Mouse (Mus musculus): Measurements from ENCODE around the gene Serpine1. TPM values are rescaled to one million over a fixed set of nuclear protein-coding genes. Genes with fewer than 3 reads are reported as not detected.
A peak's percentile ranks its signal among the peaks of the same experiment; 100 is the strongest.
"Not testable (repeated sequence)": the region's sequence is repeated elsewhere in the genome, so short reads cannot be mapped to it uniquely, and the experiment has no call there.

Serpine1 gene
- 0.26 and 0.32 TPM in 2 replicates for polyA plus RNA-seq (2014; fragmentation: Nextera tagmentation; extraction: Ambion mirVana)

DNA sequence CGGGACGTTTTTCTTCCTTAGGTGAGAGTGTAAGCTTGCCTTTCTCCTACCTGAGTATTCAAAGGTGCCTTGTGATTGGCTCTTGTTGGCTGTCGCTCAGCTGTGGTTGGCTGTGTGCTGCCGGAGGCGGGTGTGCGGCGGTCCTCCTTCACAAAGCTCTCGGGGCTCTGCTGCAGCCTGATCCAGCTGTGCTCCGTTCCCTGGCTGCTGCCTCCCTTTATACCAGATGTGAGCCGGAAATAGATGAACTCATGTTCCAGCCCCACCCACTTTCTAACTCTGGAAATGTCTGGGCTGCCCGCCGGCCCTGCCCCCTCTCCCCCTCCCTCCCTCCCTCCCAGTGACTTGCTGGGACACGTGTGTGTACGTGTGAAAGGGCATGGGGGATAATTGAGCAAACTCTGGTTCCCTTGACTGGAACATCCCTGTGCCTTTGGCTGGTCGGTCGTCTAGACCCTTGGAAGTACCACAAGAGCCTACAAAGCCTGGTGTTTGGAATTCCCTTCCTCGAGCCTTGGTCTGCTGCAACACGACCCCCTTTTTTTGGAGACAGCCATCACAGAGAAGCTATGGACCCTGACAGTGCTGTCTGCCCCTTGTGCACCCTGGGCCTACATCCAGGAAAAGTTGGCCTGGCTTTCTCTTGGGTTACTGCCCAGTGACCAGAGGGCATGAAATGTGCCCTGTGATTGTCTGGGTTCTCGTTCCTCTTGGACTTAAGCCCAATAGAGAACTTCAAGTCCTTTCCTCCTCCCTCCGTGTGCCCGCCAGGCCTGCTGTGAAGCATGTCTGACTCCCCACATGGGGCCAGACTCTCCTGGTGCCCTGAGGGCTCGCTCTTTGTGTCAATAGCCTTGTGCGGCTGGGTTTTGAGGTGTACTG is at the start of gene Serpine1:
Gene Serpine1 (minus strand): TSS at position 190 of the 882 bp plus-strand sequence.
- peak; percentile 94 for ATAC-seq (ENCODE audit: low FRiP score, low TSS enrichment)
- no peak within 1 kb of the TSS for H3K27ac ChIP-seq (ENCODE audit: low read depth, low read length)
- H3K4me1 ChIP-seq (ENCODE audit: control insufficient read depth, insufficient read depth, low read length): peaks cover 7% of the 10 kb centered on the region; the same call in 1 of the 2 replicates
- no peaks in the 10 kb centered on the region for H3K36me3 ChIP-seq (ENCODE audit: control insufficient read depth, insufficient read depth, low read length)
- no peaks in the 10 kb centered on the region for H3K9me3 ChIP-seq (ENCODE audit: control insufficient read depth, low read length)
- H3K9ac ChIP-seq (ENCODE audit: low read depth, low read length): no peak within 1 kb of the TSS
- no peaks in the 10 kb centered on the region for H3K27me3 ChIP-seq (ENCODE audit: control insufficient read depth, insufficient read depth, low read length)
- WGBS: 19% methylated on average over 23 of the region's 23 CpGs
- peak within 1 kb of the TSS; percentile 25 for H3K4me3 ChIP-seq (ENCODE audit: low read length)
- peak within 1 kb of the TSS; percentile 41 for H3K4me2 ChIP-seq (replicated peaks; ENCODE audit: low read depth, low read length)

DNA sequence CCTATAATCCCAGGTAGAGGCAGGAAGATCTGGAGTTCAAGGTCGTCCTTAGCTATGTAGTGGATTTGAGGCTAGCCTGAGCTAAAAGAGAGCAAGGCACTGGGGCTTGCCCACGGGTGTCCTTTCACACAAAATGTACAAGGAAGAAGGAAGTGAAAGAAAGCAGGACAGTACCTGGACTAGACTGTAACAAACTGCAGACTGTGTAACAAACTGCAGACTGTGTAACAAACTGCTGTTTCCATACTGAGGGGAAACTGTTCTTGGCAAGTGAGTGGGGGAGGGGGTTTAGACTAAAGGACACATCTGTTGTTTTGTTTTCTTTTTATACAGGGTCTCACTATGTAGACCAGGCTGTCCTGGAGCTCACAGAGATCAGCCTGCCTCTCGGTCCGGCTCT is 49.2 kb upstream of the Serpine1 start:
- H3K27ac ChIP-seq (ENCODE audit: low read depth, low read length): no peak overlapping the region
- H3K36me3 ChIP-seq (ENCODE audit: control insufficient read depth, insufficient read depth, low read length): no peaks in the 10 kb centered on the region
- no peaks in the 10 kb centered on the region for H3K9me3 ChIP-seq (ENCODE audit: control insufficient read depth, low read length)
- H3K4me2 ChIP-seq (replicated peaks; ENCODE audit: low read depth, low read length): no peak overlapping the region
- no peaks in the 10 kb centered on the region for H3K27me3 ChIP-seq (ENCODE audit: control insufficient read depth, insufficient read depth, low read length)
- no peak for ATAC-seq (ENCODE audit: low FRiP score, low TSS enrichment)
- WGBS: 67% methylated on average over 4 of the region's 4 CpGs
- no peak overlapping the region for H3K4me3 ChIP-seq (ENCODE audit: low read length)
- H3K4me1 ChIP-seq (ENCODE audit: control insufficient read depth, insufficient read depth, low read length): peaks cover 3% of the 10 kb centered on the region; the same call in 1 of the 2 replicates
- H3K9ac ChIP-seq (ENCODE audit: low read depth, low read length): no peak overlapping the region

DNA sequence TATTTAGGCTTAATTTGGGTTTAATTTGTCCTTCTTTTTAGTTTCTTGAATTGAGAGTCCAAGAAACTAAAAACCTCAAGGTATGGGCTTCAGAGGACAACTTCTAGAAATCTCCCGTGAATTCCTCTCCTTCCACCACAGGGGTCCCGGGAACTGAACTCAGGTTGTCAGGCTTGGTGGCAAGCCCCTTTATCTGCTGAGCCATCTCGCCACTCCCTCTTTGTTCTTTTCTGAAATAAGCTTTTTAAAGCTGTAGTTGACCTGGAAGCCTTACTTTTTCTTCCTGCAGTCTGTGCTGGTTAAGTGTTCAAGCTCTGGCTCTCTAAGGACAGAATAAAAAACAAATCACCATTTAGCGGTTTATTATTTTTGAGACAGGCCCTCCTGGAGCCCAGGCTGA is 46.8 kb upstream of the Serpine1 start:
- WGBS: 86% methylated on average over 4 of the region's 4 CpGs
- Histone ChIP-seq H3K4me3 (ENCODE audit: low read length) (no peak overlapping the region), H3K9ac (ENCODE audit: low read depth, low read length) (no peak overlapping the region), H3K27ac (ENCODE audit: low read depth, low read length) (no peak overlapping the region), H3K27me3 (ENCODE audit: control insufficient read depth, insufficient read depth, low read length) (no peaks in the 10 kb centered on the region), H3K9me3 (ENCODE audit: control insufficient read depth, low read length) (no peaks in the 10 kb centered on the region), H3K4me1 (ENCODE audit: control insufficient read depth, insufficient read depth, low read length) (peaks cover 10% of the 10 kb centered on the region; the same call in 1 of the 2 replicates), H3K36me3 (ENCODE audit: control insufficient read depth, insufficient read depth, low read length) (peaks cover 4% of the 10 kb centered on the region), H3K4me2 (replicated peaks; ENCODE audit: low read depth, low read length) (no peak overlapping the region)
- no peak for ATAC-seq (ENCODE audit: low FRiP score, low TSS enrichment)

DNA sequence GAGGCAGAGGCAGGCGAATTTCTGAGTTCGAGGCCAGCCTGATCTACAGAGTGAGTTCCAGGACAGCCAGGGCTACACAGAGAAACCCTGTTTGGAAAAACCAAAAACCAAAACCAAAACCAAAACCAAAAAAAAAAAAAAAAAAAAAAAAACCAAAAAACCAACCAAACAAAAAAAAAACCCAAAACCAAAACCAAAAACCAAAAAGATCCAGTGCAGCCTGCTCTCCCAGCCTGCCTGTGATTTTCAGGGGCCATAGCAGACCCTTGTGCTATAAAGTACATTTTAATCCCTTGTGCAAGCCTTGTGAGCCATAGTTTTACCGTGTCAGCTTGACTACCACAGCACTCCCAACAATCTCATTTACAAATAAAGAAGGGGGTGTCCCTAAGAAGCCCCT is 45.9 kb upstream of the Serpine1 start:
- not testable (repeated sequence) for H3K27me3 ChIP-seq (ENCODE audit: control insufficient read depth, insufficient read depth, low read length); H3K27ac ChIP-seq (ENCODE audit: low read depth, low read length); H3K4me1 ChIP-seq (ENCODE audit: control insufficient read depth, insufficient read depth, low read length); H3K9me3 ChIP-seq (ENCODE audit: control insufficient read depth, low read length); H3K9ac ChIP-seq (ENCODE audit: low read depth, low read length); H3K4me2 ChIP-seq (replicated peaks; ENCODE audit: low read depth, low read length); H3K4me3 ChIP-seq (ENCODE audit: low read length); ATAC-seq (ENCODE audit: low FRiP score, low TSS enrichment)
- H3K36me3 ChIP-seq (ENCODE audit: control insufficient read depth, insufficient read depth, low read length): peaks cover 12% of the 10 kb centered on the region
- WGBS: 95% methylated on average over 3 of the region's 3 CpGs

DNA sequence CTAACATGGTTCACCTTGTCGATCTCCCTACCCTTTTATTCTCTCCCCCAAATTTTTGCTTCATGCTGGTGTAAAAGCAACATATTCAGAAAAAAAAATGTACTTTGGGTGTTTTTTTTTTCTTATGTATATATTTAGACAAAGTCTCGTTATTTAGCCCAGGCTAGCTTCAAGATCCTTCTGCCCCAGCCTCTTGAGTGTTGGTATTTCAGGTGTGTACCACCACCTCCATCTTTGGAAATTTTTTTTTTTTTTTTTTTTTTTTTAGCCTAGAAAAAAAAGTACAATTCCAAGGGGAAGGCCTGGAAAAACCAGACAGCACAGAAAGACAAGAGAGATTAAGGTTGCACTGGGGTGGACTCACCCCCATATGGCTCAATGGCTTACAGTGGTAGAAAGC is 44.9 kb upstream of the Serpine1 start:
- Histone ChIP-seq H3K4me2 (replicated peaks; ENCODE audit: low read depth, low read length) (no peak overlapping the region), H3K4me3 (ENCODE audit: low read length) (no peak overlapping the region)
- no peak for ATAC-seq (ENCODE audit: low FRiP score, low TSS enrichment)

DNA sequence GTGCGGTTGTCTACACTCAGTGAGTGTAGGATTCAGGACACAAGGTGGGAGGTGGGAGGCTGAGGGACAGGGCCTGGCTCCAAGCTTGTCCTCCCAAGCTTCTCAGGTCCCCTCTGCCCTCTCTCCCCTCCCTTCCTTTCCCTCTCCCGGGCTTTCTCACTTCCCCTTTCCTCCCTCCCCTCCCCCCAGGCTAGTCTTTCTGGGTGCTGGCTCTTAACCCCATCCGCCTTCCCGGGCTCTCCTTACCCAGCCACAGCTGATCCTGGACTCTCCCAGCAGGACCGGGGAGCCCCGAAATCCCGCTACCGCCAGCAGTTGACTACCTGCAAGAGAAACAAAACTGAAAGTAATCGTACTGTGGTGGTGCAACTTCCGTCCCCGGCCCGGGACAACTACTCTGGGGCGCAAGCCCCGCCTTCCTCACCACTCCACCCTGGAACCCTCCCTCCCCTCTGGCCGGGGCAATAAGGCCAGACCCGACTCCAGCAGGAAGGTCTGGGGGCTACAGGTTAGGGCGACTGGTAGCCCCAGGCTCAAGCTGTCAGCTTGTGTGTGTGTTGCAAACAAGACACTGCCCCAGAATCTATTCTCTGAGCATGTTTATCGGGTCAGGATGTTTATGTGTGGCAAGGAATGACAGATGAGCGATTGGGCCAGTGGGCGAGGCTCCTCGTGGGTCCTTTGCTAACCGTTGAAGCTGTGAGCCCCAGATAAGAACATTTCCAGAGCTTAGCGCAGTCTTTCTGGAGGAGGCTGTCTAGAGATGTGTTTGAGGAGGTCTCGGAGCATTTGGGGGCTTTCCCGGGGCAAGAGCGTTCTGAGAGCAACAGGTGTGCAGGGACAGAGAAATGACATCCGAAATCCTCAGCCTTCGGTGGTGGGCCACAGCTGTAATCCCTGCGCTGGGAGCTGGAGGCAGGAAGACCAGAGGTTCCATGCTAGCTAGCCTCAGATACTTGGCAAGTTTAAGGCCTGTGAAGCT is 44.1 kb upstream of the Serpine1 start, which contains the start of gene Trim56:
Gene Trim56 (minus strand): TSS at position 344 of the 982 bp plus-strand sequence.
- peaks cover 6% of the 10 kb centered on the region for H3K9me3 ChIP-seq (ENCODE audit: control insufficient read depth, low read length)
- ATAC-seq (ENCODE audit: low FRiP score, low TSS enrichment): peak; percentile 74
- peak within 1 kb of the TSS; percentile 65; the same call in 1 of the 2 replicates for H3K27ac ChIP-seq (ENCODE audit: low read depth, low read length)
- 8% methylated on average over 29 of the region's 29 CpGs for WGBS
- H3K4me3 ChIP-seq (ENCODE audit: low read length): peak within 1 kb of the TSS; percentile 69
- peak within 1 kb of the TSS; percentile 69 for H3K4me2 ChIP-seq (replicated peaks; ENCODE audit: low read depth, low read length)
- H3K4me1 ChIP-seq (ENCODE audit: control insufficient read depth, insufficient read depth, low read length): peaks cover 10% of the 10 kb centered on the region; the same call in 1 of the 2 replicates
- no peaks in the 10 kb centered on the region for H3K27me3 ChIP-seq (ENCODE audit: control insufficient read depth, insufficient read depth, low read length)
- H3K36me3 ChIP-seq (ENCODE audit: control insufficient read depth, insufficient read depth, low read length): peaks cover 16% of the 10 kb centered on the region
- peak within 1 kb of the TSS; percentile 81 for H3K9ac ChIP-seq (ENCODE audit: low read depth, low read length)

More for the DNA sequence above, 44.9 kb upstream of the Serpine1 start:
- H3K9ac ChIP-seq (ENCODE audit: low read depth, low read length): no peak overlapping the region
- H3K4me1 ChIP-seq (ENCODE audit: control insufficient read depth, insufficient read depth, low read length): peaks cover 10% of the 10 kb centered on the region; the same call in 1 of the 2 replicates
- no peak overlapping the region for H3K27ac ChIP-seq (ENCODE audit: low read depth, low read length)
- H3K36me3 ChIP-seq (ENCODE audit: control insufficient read depth, insufficient read depth, low read length): peaks cover 16% of the 10 kb centered on the region
- H3K27me3 ChIP-seq (ENCODE audit: control insufficient read depth, insufficient read depth, low read length): no peaks in the 10 kb centered on the region
- peaks cover 6% of the 10 kb centered on the region for H3K9me3 ChIP-seq (ENCODE audit: control insufficient read depth, low read length)
- WGBS: 79% methylated on average over 2 of the region's 2 CpGs

DNA sequence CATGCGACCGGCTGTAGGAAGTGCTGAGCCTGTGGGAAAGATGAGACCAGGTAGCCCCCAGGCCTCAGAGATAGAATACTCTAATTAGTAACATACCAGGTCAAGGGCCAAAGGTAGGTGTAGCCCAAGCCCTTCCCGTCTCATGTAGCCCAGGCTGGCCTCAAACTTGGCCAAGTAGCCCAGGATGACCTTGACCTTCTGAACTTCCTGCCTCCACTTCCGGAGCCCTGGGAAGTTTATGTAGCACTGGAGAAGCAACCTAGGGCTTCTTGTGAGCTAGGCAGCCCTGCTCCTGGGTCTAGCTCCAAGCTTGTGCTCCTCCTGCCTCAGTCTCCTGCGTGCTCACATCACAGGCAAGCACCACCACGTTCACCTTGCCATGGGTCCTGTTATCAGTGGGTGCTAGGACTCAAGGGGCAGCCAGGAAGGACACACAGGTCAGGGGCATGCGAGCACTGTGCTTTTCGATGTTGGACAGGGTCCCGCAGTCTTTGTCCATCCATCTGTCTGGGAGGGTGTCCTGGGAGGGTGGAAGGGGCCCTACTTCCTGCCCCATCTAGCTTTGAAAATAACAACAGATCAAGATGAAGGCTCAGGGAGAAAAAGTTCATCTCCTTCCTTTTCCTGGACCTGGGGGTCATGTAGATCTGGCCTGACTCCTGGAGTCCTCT is 43.0 kb upstream of the Serpine1 start:
- H3K4me1 ChIP-seq (ENCODE audit: control insufficient read depth, insufficient read depth, low read length): peaks cover 10% of the 10 kb centered on the region; the same call in 1 of the 2 replicates
- ATAC-seq (ENCODE audit: low FRiP score, low TSS enrichment): no peak
- H3K36me3 ChIP-seq (ENCODE audit: control insufficient read depth, insufficient read depth, low read length): peaks cover 16% of the 10 kb centered on the region
- peak overlapping the region; percentile 69 for H3K4me2 ChIP-seq (replicated peaks; ENCODE audit: low read depth, low read length)
- H3K4me3 ChIP-seq (ENCODE audit: low read length): peak overlapping the region; percentile 69
- peak overlapping the region; percentile 81; the same call in 1 of the 2 replicates for H3K9ac ChIP-seq (ENCODE audit: low read depth, low read length)
- peaks cover 6% of the 10 kb centered on the region for H3K9me3 ChIP-seq (ENCODE audit: control insufficient read depth, low read length)
- WGBS: 78% methylated on average over 9 of the region's 9 CpGs
- peak overlapping the region; percentile 65; the same call in 1 of the 2 replicates for H3K27ac ChIP-seq (ENCODE audit: low read depth, low read length)
- no peaks in the 10 kb centered on the region for H3K27me3 ChIP-seq (ENCODE audit: control insufficient read depth, insufficient read depth, low read length)
